Mouse (Mus musculus) embryonic facial prominence, embryonic 12.5 days (tissue): ENCODE measurements at regions not wholly inside any gene's neighbourhood (a gene's known extent, or its start where the extent isn't known, plus 50 kb on each side); places are given as distances from the start of the nearest gene placed in this dataset.
"Not testable (repeated sequence)": the region's sequence is repeated elsewhere in the genome, so short reads cannot be mapped to it uniquely, and the experiment has no call there.

Experiments used
- ATAC-seq: fragments of 200-750 bp; cut with Nextera tagmentation; 2 replicates; pipeline ENCODE4 v1.8.0; 2017; ENCODE audit not compliant: insufficient number of reproducible peaks, insufficient read depth, low FRiP score, low TSS enrichment
- H3K27ac ChIP-seq: fragments of 300-500 bp; sonication (generic); 2 replicates; pipeline ENCODE4 v1.5.1; 2016; ENCODE audit warnings: mild to moderate bottlenecking
- H3K27me3 ChIP-seq: fragments of 300-500 bp; sonication (generic); 2 replicates; pipeline ENCODE4 v1.6.1; 2016; ENCODE audit warnings: mild to moderate bottlenecking, moderate library complexity
- H3K36me3 ChIP-seq: fragments of 300-500 bp; sonication (generic); 2 replicates; pipeline ENCODE4 v1.6.1; 2016; ENCODE audit warnings: mild to moderate bottlenecking
- H3K4me1 ChIP-seq: fragments of 300-500 bp; sonication (generic); 2 replicates; pipeline ENCODE4 v1.6.1; 2016
- H3K4me2 ChIP-seq: fragments of 300-500 bp; sonication (generic); replicated peaks from 2 replicates; pipeline ENCODE4 v1.6.1; 2016; ENCODE audit warnings: mild to moderate bottlenecking, moderate library complexity
- H3K4me3 ChIP-seq: fragments of 300-500 bp; sonication (generic); 2 replicates; pipeline ENCODE4 v1.5.1; 2016; ENCODE audit warnings: mild to moderate bottlenecking
- H3K9ac ChIP-seq: fragments of 300-500 bp; sonication (generic); 2 replicates; pipeline ENCODE4 v1.6.1; 2016; ENCODE audit warnings: mild to moderate bottlenecking, moderate library complexity
- H3K9me3 ChIP-seq: fragments of 300-500 bp; sonication (generic); 2 replicates; pipeline ENCODE4 v1.6.1; 2016; ENCODE audit warnings: mild to moderate bottlenecking, moderate library complexity
- WGBS: fragments of 180-500 bp; shearing (Covaris S2); methylation state at CpG from one replicate; pipeline ENCODE4 v1.1.7; 2016; 5-methylcytosine and 5-hydroxymethylcytosine counted together

GRCm38 (mm10) chr12:92882540-92882939 is 1033.6 kb upstream of the Sel1l start:
- not testable (repeated sequence) for ATAC-seq

GRCm38 (mm10) chr12:92873602-92874001 is 1024.6 kb upstream of the Sel1l start:
- H3K9me3 ChIP-seq: no peaks in the 10 kb centered on the region
- H3K4me3 ChIP-seq: no peak overlapping the region
- no peaks in the 10 kb centered on the region for H3K36me3 ChIP-seq
- H3K27ac ChIP-seq: no peak overlapping the region
- H3K4me1 ChIP-seq: no peaks in the 10 kb centered on the region
- no peak overlapping the region for H3K4me2 ChIP-seq
- WGBS: 78% methylated on average over 3 of the region's 3 CpGs
- no peak overlapping the region for H3K9ac ChIP-seq
- ATAC-seq: no peak
- no peaks in the 10 kb centered on the region for H3K27me3 ChIP-seq

More at GRCm38 (mm10) chr12:92882540-92882939, 1033.6 kb upstream of the Sel1l start:
- not testable (repeated sequence) for H3K4me1 ChIP-seq, H3K27me3 ChIP-seq, H3K4me2 ChIP-seq, H3K4me3 ChIP-seq, H3K9ac ChIP-seq, H3K9me3 ChIP-seq, H3K27ac ChIP-seq, H3K36me3 ChIP-seq
- 86% methylated on average over 7 of the region's 11 CpGs for WGBS

- Histone ChIP-seq H3K4me1 (no peaks in the 10 kb centered on the region), H3K36me3 (no peaks in the 10 kb centered on the region), H3K4me3 (no peak overlapping the region), H3K4me2 (no peak overlapping the region), H3K27me3 (no peaks in the 10 kb centered on the region), H3K27ac (no peak overlapping the region), H3K9ac (no peak overlapping the region), H3K9me3 (no peaks in the 10 kb centered on the region)
- WGBS: 70% methylated on average over 3 of the region's 3 CpGs
- no peak for ATAC-seq
Measured at GRCm38 (mm10) chr12:92869336-92869735, 1020.4 kb upstream of the Sel1l start.

GRCm38 (mm10) chr12:92823090-92823786 is 974.3 kb upstream of the Sel1l start:
- Histone ChIP-seq H3K9me3 (no peaks in the 10 kb centered on the region), H3K36me3 (no peaks in the 10 kb centered on the region), H3K4me1 (no peaks in the 10 kb centered on the region), H3K4me2 (no peak overlapping the region), H3K27ac (no peak overlapping the region), H3K9ac (no peak overlapping the region), H3K27me3 (no peaks in the 10 kb centered on the region), H3K4me3 (no peak overlapping the region)
- 88% methylated on average over 10 of the region's 10 CpGs for WGBS
- no peak for ATAC-seq

GRCm38 (mm10) chr12:92818610-92819009 is 969.7 kb upstream of the Sel1l start:
- Histone ChIP-seq H3K27me3 (no peaks in the 10 kb centered on the region), H3K36me3 (no peaks in the 10 kb centered on the region), H3K9ac (no peak overlapping the region), H3K4me1 (no peaks in the 10 kb centered on the region), H3K9me3 (no peaks in the 10 kb centered on the region), H3K27ac (no peak overlapping the region), H3K4me3 (no peak overlapping the region), H3K4me2 (no peak overlapping the region)
- ATAC-seq: no peak
- 74% methylated on average over 3 of the region's 3 CpGs for WGBS

- no peaks in the 10 kb centered on the region for H3K9me3 ChIP-seq
- no peak overlapping the region for H3K9ac ChIP-seq
- no peak for ATAC-seq
- H3K27me3 ChIP-seq: no peaks in the 10 kb centered on the region
- H3K4me1 ChIP-seq: no peaks in the 10 kb centered on the region
- H3K4me2 ChIP-seq: no peak overlapping the region
- 85% methylated on average over 1 of the region's 1 CpGs for WGBS
- no peaks in the 10 kb centered on the region for H3K36me3 ChIP-seq
- H3K4me3 ChIP-seq: no peak overlapping the region
- H3K27ac ChIP-seq: no peak overlapping the region
Measured at GRCm38 (mm10) chr12:92801121-92801520, 952.2 kb upstream of the Sel1l start.

GRCm38 (mm10) chr12:92783362-92783761 is 934.4 kb upstream of the Sel1l start:
- no peaks in the 10 kb centered on the region for H3K36me3 ChIP-seq
- WGBS: 82% methylated on average over 1 of the region's 1 CpGs
- no peaks in the 10 kb centered on the region for H3K9me3 ChIP-seq
- no peak overlapping the region for H3K4me2 ChIP-seq
- H3K4me3 ChIP-seq: no peak overlapping the region
- no peak overlapping the region for H3K27ac ChIP-seq
- H3K9ac ChIP-seq: no peak overlapping the region
- no peaks in the 10 kb centered on the region for H3K4me1 ChIP-seq
- no peaks in the 10 kb centered on the region for H3K27me3 ChIP-seq
- ATAC-seq: no peak

- 90% methylated on average over 3 of the region's 3 CpGs for WGBS
- H3K27me3 ChIP-seq: no peaks in the 10 kb centered on the region
- no peaks in the 10 kb centered on the region for H3K9me3 ChIP-seq
- no peak overlapping the region for H3K27ac ChIP-seq
- no peak overlapping the region for H3K4me2 ChIP-seq
- H3K36me3 ChIP-seq: no peaks in the 10 kb centered on the region
- H3K4me1 ChIP-seq: no peaks in the 10 kb centered on the region
- no peak overlapping the region for H3K9ac ChIP-seq
- no peak overlapping the region for H3K4me3 ChIP-seq
- no peak for ATAC-seq
Measured at GRCm38 (mm10) chr12:92779695-92780292, 930.8 kb upstream of the Sel1l start.

GRCm38 (mm10) chr12:92775668-92776067 is 926.7 kb upstream of the Sel1l start:
- H3K4me2 ChIP-seq: no peak overlapping the region
- ATAC-seq: no peak
- H3K4me3 ChIP-seq: no peak overlapping the region
- H3K9me3 ChIP-seq: no peaks in the 10 kb centered on the region
- H3K9ac ChIP-seq: no peak overlapping the region
- whole genome bisulfite sequencing: 64% methylated on average over 5 of the region's 5 CpGs
- no peaks in the 10 kb centered on the region for H3K27me3 ChIP-seq
- H3K36me3 ChIP-seq: no peaks in the 10 kb centered on the region
- H3K4me1 ChIP-seq: no peaks in the 10 kb centered on the region
- no peak overlapping the region for H3K27ac ChIP-seq

- Histone ChIP-seq H3K9ac (no peak overlapping the region), H3K36me3 (no peaks in the 10 kb centered on the region), H3K9me3 (no peaks in the 10 kb centered on the region), H3K27me3 (no peaks in the 10 kb centered on the region), H3K27ac (no peak overlapping the region), H3K4me3 (no peak overlapping the region), H3K4me1 (no peaks in the 10 kb centered on the region), H3K4me2 (no peak overlapping the region)
- ATAC-seq: no peak
- WGBS: 87% methylated on average over 1 of the region's 1 CpGs
Measured at GRCm38 (mm10) chr12:92748576-92748975, 899.6 kb upstream of the Sel1l start.

GRCm38 (mm10) chr12:92740818-92741217 is 891.9 kb upstream of the Sel1l start:
- no peak for ATAC-seq
- WGBS: 77% methylated on average over 3 of the region's 3 CpGs
- H3K9ac ChIP-seq: no peak overlapping the region

GRCm38 (mm10) chr12:92739196-92739595 is 890.2 kb upstream of the Sel1l start:
- WGBS: 88% methylated on average over 3 of the region's 3 CpGs
- Histone ChIP-seq H3K27ac (no peak overlapping the region), H3K4me3 (no peak overlapping the region), H3K9ac (no peak overlapping the region), H3K4me1 (no peaks in the 10 kb centered on the region), H3K27me3 (no peaks in the 10 kb centered on the region), H3K4me2 (no peak overlapping the region), H3K9me3 (no peaks in the 10 kb centered on the region), H3K36me3 (no peaks in the 10 kb centered on the region)
- ATAC-seq: no peak

More at GRCm38 (mm10) chr12:92740818-92741217, 891.9 kb upstream of the Sel1l start:
- Histone ChIP-seq H3K36me3 (no peaks in the 10 kb centered on the region), H3K9me3 (no peaks in the 10 kb centered on the region), H3K27me3 (no peaks in the 10 kb centered on the region), H3K4me1 (no peaks in the 10 kb centered on the region), H3K27ac (no peak overlapping the region), H3K4me2 (no peak overlapping the region), H3K4me3 (no peak overlapping the region)
